Mouse (Mus musculus): Measurements from ENCODE around the gene Olfr213.

DNA sequence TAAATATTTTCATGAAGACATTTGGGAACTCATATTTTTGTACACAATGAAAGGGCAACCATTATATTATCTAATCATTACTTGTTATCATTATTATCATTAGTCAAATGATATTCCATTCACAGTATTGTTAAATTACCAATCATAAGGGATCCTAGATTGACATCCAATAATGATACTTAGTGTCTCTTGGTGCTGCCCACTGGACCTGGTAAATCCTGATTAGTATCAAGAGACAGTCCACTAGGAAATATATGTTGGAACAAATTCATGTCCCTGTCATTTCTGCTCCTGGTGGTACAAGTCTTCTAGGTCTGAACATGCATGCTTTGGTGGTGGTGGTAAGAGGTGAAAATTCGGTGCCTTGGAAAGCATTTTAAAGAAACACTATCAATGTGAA is at the start of gene Olfr213:
- TF ChIP-seq POLR2A (IDR thresholded peaks at IDR 0.05; ENCODE audit: control insufficient read depth in 1 of 2, insufficient read depth in 1 of 2, low read depth in 1 of 2, low read length in 2 of 2, poor library complexity in 1 of 2) (no peak), CTCF (IDR thresholded peaks at IDR 0.05 in 2 of 3, conservative IDR thresholded peaks at IDR 0.05 in 1 of 3; ENCODE audit: control insufficient read depth in 1 of 3, insufficient read depth in 1 of 3, low read depth in 2 of 3, low read length in 3 of 3, poor library complexity in 1 of 3, severe bottlenecking in 1 of 3) (no peak), USF1 (IDR thresholded peaks at IDR 0.05; ENCODE audit: low read depth, low read length) (no peak), TAL1 (IDR thresholded peaks at IDR 0.05; ENCODE audit: low read length) (no peak), NRF1 (IDR thresholded peaks at IDR 0.05; ENCODE audit: insufficient read depth, low read depth, low read length, poor library complexity, severe bottlenecking) (no peak), ZMIZ1 (IDR thresholded peaks at IDR 0.05; ENCODE audit: low read depth, low read length) (no peak), MXI1 (IDR thresholded peaks at IDR 0.05; ENCODE audit: low read depth, low read length) (no peak), E2F4 (IDR thresholded peaks at IDR 0.05; ENCODE audit: borderline replicate concordance, low read depth, low read length) (no peak), TCF12 (IDR thresholded peaks at IDR 0.05; ENCODE audit: low read depth, low read length) (no peak), GATA1 (IDR thresholded peaks at IDR 0.05; ENCODE audit: low read depth, low read length) (no peak), ETS1 (IDR thresholded peaks at IDR 0.05; ENCODE audit: low read depth, low read length) (no peak), MAFK (IDR thresholded peaks at IDR 0.05; ENCODE audit: borderline replicate concordance, low read depth, low read length) (no peak), USF2 (IDR thresholded peaks at IDR 0.05; ENCODE audit: borderline replicate concordance in 1 of 2, insufficient read depth in 1 of 2, low read depth in 1 of 2, low read length in 2 of 2) (no peak), HCFC1 (IDR thresholded peaks at IDR 0.05; ENCODE audit: low read depth, low read length) (no peak)
